Mouse (Mus musculus) c-Kit-positive CD71-positive TER-119-positive erythroid progenitor cells, embryonic 14.5 days (primary cell): ENCODE data around the gene Agrn.
"Not testable (repeated sequence)": the region's sequence is repeated elsewhere in the genome, so short reads cannot be mapped to it uniquely, and the experiment has no call there.

Source experiments
- DNase-seq: peaks from one replicate; pipeline ENCODE4 v3.0.0-alpha.2; 2013; ENCODE audit warnings: low spot score

Gene Agrn

GRCm38 (mm10) chr4:156154771-156155170 lies 42.5 kb downstream of the Agrn start:
- DNase-seq, result no peak

GRCm38 (mm10) chr4:156150887-156151286 lies 46.4 kb downstream of the Agrn start:
- not testable (repeated sequence) for DNase-seq

DNA sequence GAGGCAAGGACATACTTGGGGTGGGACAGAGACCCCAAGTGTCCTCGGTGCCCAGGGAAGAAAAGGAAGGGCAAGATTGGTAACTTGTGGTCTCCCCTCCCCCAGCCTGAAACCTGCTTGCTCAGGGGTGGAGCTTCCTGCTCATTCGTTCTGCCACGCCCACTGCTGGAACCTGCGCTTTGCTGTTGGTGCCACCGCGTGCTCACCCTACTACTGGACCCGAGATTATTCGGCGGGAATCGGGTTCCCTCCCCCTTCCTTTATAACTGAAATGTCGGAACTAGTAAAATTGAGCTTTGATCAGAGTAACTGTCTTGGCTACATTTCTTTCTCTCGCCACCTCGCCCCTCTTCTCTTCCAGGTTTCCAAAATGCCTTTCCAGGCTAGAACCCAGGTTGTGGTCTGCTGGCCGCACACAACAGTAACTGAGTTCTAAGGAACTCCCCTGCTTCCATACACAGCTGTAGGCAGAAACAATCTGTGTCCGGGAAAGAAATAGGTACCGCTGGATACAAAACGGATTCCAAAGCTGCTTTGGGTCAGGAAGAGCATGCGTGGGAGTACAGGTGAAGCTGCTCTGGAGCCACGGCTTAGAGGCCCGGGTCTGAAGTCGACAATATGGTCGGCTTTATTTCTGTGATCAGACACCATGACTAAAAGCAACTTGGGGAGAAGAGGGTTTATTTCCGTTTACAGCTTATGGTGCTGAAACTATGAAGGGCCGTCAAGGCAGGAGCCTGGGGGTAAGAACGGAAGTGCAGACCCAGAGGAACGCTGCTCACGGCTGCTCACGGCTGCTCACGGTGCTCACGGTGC lies 60.8 kb downstream of the Agrn start:
- DNase-seq, result no peak

- no peak for DNase-seq
Measured at GRCm38 (mm10) chr4:156135801-156136200, 61.5 kb downstream of the Agrn start.

DNA sequence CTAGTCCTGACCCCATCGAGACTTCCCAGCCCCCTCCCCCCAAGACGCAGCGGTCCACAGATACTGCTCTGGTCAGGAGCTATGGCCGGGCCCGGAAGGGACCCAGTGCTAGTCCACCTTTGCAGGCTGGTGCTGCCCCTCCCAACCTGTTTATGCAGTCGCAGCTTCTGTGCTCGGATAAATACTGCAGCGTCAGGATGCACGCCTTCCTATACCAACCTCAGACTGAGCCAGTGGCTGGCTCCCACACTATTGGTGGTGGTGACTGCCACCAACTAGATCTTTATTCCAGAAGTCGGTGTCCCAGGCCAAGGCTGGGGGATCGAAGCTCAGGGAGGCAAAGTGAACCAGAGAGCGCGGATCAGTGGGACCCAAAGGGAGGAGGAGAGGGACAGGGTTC lies 62.2 kb downstream of the Agrn start:
- no peak for DNase-seq

- no peak for DNase-seq
Measured at GRCm38 (mm10) chr4:156133943-156134605, 63.2 kb downstream of the Agrn start.

DNA sequence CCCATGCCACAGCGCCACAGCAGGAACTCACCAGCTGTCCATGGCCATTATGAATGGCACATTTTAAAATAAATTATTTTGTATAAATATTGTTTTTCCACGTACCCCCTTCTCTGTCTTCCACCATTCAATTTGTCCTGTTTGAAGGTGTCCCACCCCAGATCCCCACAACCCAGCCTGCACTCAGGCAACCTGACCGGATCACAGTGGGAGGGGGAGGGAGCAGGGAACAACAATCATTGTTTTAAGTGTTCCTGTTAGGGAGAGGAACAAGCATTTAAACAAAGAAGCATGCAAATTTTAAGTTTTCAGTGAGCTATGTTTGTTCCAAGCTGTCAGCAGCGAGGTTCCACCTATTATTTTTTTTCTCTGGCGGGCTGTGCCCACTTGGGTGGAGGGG lies 64.0 kb downstream of the Agrn start:
- no peak for DNase-seq

DNA sequence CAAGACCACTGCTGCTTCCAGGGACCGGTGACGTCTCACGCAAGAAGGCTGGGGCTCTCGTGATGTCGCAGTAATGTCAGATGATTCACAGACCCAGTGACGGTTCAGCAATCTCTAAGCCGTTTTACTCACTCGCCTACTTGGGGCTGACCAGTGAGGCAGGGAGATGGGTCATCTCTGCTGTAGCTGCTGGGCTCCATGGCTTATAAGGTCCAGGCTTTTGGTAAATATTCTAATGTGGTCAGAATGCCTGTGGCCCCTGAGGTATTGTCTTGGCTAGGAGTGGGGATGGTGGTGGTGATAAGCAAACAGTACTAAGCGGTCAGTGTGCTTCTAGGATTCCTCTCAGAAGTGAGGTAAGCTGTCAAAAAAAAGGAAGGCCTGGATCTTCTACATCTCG lies 66.3 kb downstream of the Agrn start:
- no peak for DNase-seq

DNA sequence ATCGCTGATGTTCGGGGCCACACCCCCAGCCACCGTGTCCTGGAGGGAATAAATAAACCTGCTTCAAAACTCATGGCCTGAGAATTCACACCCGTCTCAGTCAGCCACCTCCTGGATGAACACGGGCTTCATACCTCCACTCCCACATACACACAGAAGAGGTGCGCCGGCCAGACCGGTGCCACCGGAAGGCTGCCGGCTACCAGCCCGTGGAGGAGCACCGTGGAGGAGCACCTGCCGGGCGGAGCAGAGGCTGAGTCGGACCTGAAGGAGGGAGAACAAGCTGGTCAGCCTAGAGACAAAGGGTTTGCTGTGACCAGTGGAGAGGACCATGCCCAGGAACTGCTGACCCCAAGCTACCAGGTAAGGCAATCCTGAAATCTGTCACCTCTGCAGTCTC lies 66.9 kb downstream of the Agrn start, which contains the start of gene Rnf223:
Gene Rnf223 (plus strand): TSS at position 78 of the 400 bp plus-strand sequence.
- DNase-seq, result no peak

GRCm38 (mm10) chr4:156128746-156129145 lies 68.5 kb downstream of the Agrn start:
- no peak for DNase-seq

DNA sequence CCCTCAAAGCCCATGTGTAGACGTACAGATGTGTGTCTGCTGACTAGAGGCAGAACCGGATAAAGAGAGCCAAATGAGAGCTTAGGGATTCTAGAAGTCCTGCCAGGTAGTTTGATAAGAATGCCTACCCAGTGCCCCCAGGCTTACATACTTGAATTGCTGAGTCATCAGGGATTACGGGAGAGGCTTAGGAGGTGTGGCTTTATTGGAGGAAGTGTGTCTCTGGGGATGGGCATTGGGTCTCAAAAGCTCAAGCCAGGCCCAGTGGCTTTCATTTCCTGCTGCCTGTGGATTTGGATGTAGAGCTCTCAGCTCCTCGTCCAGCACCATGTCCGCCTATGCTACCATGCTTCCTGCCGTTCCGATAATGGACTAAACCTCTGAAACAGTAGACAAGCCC lies 70.4 kb downstream of the Agrn start:
- DNase-seq, result no peak

DNA sequence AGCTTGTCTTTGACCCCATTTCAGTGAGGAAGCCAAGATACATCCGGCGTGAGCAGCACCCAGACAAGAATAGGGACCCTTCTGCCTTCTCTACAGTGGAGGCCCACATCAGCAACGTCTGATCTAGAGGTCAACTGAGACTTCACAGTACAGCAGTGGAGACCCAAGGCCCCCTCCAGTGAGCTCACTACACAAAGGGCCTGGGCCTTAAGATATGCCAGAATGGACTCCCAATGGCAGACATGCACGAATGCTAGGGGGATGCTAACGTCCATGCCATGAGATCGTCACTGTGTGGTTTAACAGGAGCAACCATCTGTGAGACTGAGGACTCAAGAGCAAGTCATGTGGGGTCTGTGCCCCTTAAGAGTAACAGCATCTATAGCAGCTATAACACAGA lies 71.9 kb downstream of the Agrn start:
- DNase-seq, result no peak

- no peak for DNase-seq
Measured at GRCm38 (mm10) chr4:156124077-156124476, 73.2 kb downstream of the Agrn start.
